Comparison of ENCODE assay signal across 8 mouse cellular contexts in the genomic region with DNA sequence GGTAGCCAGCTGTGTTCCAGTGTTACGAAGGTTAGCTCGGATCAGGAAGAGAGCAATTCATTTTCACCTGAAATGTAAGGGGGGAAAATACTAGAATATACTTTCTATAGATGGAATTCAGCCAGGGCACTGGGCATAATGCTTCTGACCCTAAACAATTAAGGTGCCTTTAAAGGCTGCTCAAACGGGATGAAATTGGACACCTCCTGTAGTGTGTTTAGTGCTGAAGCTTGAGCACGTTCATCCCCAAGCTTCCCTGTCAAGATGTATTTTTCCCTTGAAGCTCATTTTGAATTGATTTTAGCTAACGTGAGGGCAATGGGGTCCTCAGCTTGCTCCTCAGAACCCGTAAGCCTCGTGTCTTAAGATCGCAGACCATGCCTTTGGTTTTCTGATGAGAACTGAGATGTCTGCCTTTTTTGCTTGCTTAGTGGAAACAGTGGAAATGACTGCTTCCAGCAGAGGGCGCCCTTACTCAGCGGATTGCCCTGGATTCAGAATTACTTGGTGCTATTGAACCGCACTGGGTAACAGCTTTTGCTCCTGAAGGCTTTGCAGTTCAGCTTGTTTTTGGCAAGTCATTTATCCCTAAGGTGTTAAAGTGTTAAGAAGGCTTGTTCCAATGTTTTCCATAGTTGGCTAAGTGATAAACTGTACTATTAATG.
DNase-seq lines count a peak whose midpoint lies in the region; ATAC-seq and TF ChIP-seq lines count a peak whose summit lies in the region.

No protein-coding gene starts in this region.

- H3K4me3 ChIP-seq in forebrain, postnatal 0 days (ENCODE audit: low read depth, low read length): no peak overlapping the region
- H3K4me3 ChIP-seq in hindbrain, embryonic 12.5 days: no peak overlapping the region

- peak; percentile 92 for TF ChIP-seq CTCF in forebrain, postnatal 0 days (IDR thresholded peaks at IDR 0.05; ENCODE audit: low read depth)

- peak; percentile 89 for ATAC-seq in forebrain, postnatal 0 days
- ATAC-seq in hindbrain, embryonic 12.5 days (ENCODE audit: low FRiP score): peak; percentile 81
- ATAC-seq in megakaryocyte, adult 5-6 weeks (ENCODE audit: poor library complexity, severe bottlenecking): peak; percentile 85
- ATAC-seq in activated CD4-positive, CD25-positive, alpha-beta regulatory T cell, adult 4 months: no peak

- 0 out of 2 replicates have a peak overlapping the region, but pooled peaks have one; percentile 32 for H3K9ac ChIP-seq in forebrain, postnatal 0 days
- no peak overlapping the region for H3K9ac ChIP-seq in hindbrain, embryonic 12.5 days

- peak; percentile 83 for DNase-seq in NIH3T3 (ENCODE audit: low read depth)
- DNase-seq in cerebellum, adult 11-12 months: peak; percentile 15
- peak; percentile 90 for DNase-seq in forebrain, postnatal 0 days
- peak; percentile 38 for DNase-seq in left cerebral cortex, adult 11 months (ENCODE audit: low spot score)
- peak; percentile 67 for DNase-seq in right cerebral cortex, postnatal 25 days

- H3K9me3 ChIP-seq in forebrain, postnatal 0 days (ENCODE audit: low read length): no peaks in the 10 kb centered on the region
- H3K9me3 ChIP-seq in hindbrain, embryonic 12.5 days (replicated peaks): no peaks in the 10 kb centered on the region

- no peaks in the 10 kb centered on the region for H3K27me3 ChIP-seq in forebrain, postnatal 0 days (ENCODE audit: insufficient read depth, low read length)
- no peaks in the 10 kb centered on the region for H3K27me3 ChIP-seq in hindbrain, embryonic 12.5 days

- H3K36me3 ChIP-seq in forebrain, postnatal 0 days (ENCODE audit: insufficient read depth): no peaks in the 10 kb centered on the region
- H3K36me3 ChIP-seq in hindbrain, embryonic 12.5 days: no peaks in the 10 kb centered on the region

- no peaks in the 10 kb centered on the region for H3K4me1 ChIP-seq in forebrain, postnatal 0 days (ENCODE audit: insufficient read depth)
- H3K4me1 ChIP-seq in hindbrain, embryonic 12.5 days: no peaks in the 10 kb centered on the region

- 18% methylated on average over 11 of the region's 11 CpGs for WGBS in forebrain, postnatal 0 days
- WGBS in hindbrain, embryonic 12.5 days: 23% methylated on average over 11 of the region's 11 CpGs

- H3K27ac ChIP-seq in forebrain, postnatal 0 days (ENCODE audit: low read depth, low read length): no peak overlapping the region
- H3K27ac ChIP-seq in hindbrain, embryonic 12.5 days: no peak overlapping the region

- H3K4me2 ChIP-seq in forebrain, postnatal 0 days (ENCODE audit: low read depth): peak overlapping the region; percentile 37
- peak overlapping the region; percentile 39; the same call in 1 of the 2 replicates for H3K4me2 ChIP-seq in hindbrain, embryonic 12.5 days (replicated peaks)

Comparison
In these comparisons a context has a peak if more than half of its experiments do, and no peak if none do; other contexts are left out.
1. DNase-seq: peak in every context shown above with its lines; median percentile 90 in forebrain, postnatal 0 days; 83 in NIH3T3; 67 in right cerebral cortex, postnatal 25 days; 38 in left cerebral cortex, adult 11 months; 15 in cerebellum, adult 11-12 months.